Mouse (Mus musculus) thymus, postnatal 25 days (tissue): ENCODE measurements around the gene Srebf1.
A peak's percentile ranks its signal among the peaks of the same experiment; 100 is the strongest.

ENCODE experiments used
- DNase-seq: peaks from one replicate; pipeline ENCODE4 v3.0.0; 2022

The Srebf1 gene

GRCm38 (mm10) chr11:60222469-60223236 is at the start of gene Srebf1:
Gene Srebf1, minus strand, starts transcription at chr11:60222581.
- peak; percentile 83 for DNase-seq

DNA sequence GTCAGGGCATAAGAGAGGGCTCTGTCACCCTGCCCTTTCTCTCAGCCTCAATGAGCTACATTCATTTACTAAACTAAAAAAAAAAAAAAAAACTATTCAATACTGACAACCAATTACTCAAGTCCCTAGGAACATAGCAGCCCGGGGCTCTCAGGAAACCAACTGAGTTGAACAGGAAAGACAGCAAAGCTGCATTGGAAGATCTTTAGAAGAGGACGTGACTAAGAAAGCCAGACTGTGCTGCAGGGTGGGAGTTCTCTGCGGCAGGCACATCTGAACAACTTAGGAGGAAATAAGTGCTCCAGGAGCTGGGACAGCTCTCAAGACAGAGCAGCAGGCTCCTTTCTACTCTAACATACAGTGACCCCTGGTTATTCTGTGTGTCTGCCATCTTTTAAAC is 46.2 kb upstream of the Srebf1 start:
- DNase-seq, result no peak

DNA sequence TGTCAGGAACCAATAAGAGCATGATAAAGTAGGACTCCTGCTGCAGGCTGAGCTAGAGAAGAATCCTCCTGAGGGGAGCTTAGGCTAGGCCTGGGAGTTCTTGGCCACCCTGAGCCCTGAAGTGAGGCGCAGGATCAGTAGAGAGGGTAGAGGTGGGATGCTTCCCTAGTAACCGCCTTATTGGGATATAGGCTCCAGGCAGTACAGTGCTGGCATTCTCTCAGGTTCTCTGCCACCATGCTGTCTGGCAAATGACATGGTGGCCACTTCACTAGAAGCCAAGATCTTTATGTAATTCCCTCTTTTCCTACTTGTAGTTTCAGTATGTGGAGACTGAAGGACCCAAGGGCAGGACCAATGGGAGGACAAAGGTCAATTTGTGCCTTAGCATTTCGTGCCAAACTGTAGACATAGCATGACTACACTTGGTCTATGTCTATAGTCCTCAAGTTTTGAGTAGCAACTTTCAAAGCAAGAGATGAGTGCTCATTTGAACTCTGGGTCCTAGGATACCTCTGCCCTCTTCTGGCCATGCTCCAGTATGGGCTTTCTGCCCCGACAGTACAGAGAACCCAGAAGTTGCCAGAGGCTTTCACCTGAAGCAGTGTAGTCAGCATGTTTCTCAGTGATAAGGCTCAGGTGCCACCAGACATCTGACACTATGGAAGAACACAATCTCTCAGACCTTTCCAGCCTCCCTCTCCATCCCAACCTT is 43.0 kb upstream of the Srebf1 start:
- DNase-seq, result peak; percentile 57

DNA sequence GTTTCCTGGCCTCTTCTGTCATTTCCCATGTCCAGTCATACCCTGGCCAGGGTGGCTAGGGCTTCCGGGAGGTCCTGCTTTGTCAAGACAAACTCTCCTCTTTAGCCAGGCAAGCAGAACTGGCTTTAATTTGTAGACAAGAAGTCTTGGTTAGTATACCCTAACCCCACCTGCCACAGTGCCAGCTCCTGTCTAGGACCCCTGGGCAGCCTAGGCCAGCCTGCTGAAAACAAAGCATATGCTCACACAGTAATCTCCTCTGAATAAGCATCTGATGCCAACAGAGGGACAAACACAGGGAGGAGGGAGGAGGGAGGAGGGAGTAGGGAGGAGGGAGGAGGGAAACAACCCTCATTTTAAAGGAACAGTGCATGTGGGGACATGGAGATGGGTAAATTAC is 42.3 kb upstream of the Srebf1 start:
- DNase-seq, result no peak

- no peak for DNase-seq
Measured at GRCm38 (mm10) chr11:60262396-60262795, 40.0 kb upstream of the Srebf1 start.

GRCm38 (mm10) chr11:60260743-60261142 is 38.4 kb upstream of the Srebf1 start:
- DNase-seq, result no peak

DNA sequence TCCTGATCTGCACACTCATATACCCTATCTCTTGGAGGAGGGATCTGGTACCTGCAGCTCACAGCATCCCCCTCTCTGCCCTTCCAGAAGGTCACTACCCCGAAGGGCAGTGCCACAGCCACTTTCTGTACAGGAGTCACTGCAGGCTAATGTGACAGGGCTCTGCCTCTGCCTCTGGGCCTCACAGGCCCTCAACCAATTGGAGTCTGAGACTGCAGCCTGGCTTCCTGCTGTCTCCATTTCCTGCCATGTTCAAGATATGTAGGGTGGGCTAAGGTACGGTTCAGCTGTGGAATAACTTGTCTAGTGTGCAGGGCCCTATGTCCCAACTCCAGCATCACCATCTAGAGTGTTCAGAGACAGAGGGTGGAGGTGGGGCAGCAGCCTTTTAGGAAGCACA is 35.3 kb upstream of the Srebf1 start:
- no peak for DNase-seq

- DNase-seq, result no peak
Measured at GRCm38 (mm10) chr11:60256713-60257112, 34.3 kb upstream of the Srebf1 start.

DNA sequence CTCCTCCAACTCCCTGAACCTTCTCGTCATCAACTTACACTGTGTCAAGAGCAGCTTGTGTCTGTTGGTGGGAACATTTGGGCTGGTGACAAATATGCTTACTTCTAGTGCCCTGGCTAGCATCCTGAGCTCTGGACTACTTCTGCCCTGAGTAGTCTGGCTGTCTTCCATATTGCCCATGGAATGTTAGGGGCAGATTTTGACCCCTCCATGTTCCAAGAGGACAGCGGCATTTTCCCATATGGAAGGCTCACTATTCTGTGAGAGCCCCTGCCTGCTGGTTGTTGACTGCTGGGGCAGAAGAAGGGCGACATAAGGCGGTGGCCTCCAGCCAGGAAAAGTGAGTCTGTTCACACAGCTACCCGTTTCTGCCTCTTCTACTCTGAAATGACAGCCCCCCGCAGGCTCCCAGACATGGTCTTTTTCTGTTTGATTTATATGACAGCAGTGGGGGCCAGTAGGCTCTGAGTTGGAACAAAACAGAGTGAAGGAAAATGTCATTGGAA is 33.8 kb upstream of the Srebf1 start:
- no peak for DNase-seq

GRCm38 (mm10) chr11:60255639-60256038 is 33.3 kb upstream of the Srebf1 start:
- DNase-seq, result no peak

DNA sequence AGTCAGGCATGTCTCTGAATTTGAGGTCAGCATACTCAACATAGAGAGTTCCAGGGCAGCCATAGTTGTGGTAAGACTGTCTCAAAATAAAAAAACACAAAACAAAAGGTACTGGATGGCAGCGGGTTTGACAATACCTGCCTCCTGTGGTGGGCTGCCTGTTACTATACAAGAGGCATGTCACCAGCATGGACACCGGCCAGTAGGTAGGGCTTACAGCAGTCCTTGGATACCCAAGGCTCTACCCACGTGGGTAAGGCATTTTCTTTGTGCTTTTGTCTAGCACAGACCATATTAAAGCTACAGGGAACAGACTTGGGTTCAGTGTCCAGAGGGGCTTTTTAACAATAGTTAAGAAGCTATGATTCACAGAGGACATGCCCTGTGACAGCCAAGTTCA is 32.8 kb upstream of the Srebf1 start:
- DNase-seq, result no peak

DNA sequence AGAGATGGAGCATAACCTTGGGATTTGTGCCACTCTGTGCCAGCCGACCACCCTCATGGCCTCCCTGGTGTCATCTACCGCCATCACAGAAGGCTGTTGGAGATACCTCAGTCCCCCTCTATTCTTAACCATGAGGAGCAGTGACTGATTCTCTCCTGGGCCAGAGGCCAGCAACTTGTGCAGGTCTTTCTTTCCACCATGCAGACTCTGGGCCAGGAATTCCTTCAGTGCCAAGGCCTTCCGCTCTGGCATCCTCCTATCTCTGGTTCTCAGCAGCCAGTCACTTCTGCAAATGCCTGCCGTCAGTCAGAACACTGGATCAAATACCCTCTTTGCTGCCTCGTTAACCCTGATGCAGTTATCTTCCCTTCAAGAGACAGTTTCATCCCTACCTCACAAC is 31.9 kb upstream of the Srebf1 start:
- DNase-seq, result no peak

DNA sequence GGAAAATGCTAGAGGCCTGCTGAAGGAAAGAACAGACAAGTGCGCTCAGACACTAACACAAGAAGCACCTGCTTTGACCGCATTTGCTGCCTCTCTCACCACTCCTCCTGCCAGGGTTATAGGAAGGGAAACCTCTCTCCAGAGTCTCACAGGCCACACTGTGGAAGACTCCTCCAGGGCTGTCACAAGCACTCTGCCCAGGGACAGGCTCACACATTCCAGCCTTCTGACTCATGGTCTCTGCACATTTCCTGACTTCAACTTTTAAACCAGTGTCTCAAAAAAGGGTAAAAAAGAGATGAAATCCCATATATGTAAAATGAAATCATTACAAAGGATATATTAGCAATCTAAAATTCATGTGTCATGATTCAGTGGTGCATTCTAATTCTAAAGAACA is 31.2 kb upstream of the Srebf1 start:
- no peak for DNase-seq

GRCm38 (mm10) chr11:60250971-60251643 is 28.7 kb upstream of the Srebf1 start:
- peak; percentile 81 for DNase-seq

DNA sequence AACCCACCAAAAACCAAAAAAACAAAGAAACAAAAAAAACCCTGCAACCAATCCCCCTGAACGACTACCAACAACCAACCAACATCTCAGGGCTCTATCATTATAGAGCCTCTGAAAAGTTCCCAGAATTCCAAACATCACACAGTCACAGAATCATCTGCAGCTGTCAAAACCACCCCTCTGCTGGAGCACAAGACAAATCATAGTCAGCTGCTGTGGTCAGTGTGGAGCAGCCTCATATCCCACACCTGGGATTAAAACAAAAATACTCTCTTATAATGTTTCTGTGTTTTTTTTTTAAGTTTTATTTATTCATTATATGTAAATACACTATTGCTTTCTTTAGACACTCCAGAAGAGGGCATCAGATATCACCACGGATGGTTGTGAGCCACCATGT is 27.5 kb upstream of the Srebf1 start:
- DNase-seq, result no peak

- peak; percentile 67 for DNase-seq
Measured at GRCm38 (mm10) chr11:60248596-60249404, 26.4 kb upstream of the Srebf1 start.

GRCm38 (mm10) chr11:60247753-60248550 is 25.6 kb upstream of the Srebf1 start:
- no peak for DNase-seq

GRCm38 (mm10) chr11:60246077-60246476 is 23.7 kb upstream of the Srebf1 start:
- DNase-seq, result no peak

- no peak for DNase-seq
Measured at GRCm38 (mm10) chr11:60244503-60245143, 22.2 kb upstream of the Srebf1 start.

DNA sequence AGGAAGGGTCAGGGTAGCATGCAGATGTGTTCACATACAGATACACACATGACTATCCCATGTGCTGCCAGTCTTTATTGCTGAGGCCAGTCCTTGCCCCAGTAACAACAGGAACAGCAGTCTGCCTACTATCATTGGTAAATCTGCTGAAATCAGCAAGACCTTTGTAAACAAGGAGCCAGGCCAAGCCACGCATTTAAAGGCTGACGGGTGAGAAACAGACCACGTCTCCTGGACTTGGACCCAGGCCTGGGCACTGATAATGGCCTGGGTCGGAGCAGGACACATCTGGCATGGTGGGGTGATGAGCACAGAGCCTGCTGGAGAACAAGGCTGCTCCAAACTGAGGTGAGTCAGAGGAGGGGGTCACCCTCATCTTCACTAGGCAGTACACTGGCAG is 18.1 kb upstream of the Srebf1 start:
- no peak for DNase-seq

GRCm38 (mm10) chr11:60235351-60235750 is 13.0 kb upstream of the Srebf1 start:
- DNase-seq, result peak; percentile 78
